Mouse (Mus musculus): ENCODE results near the gene Ubl7.
"Not testable (repeated sequence)": the region's sequence is repeated elsewhere in the genome, so short reads cannot be mapped to it uniquely, and the experiment has no call there.

Ubl7 gene

GRCm38 (mm10) chr9:57910254-57911160, at the start of gene Ubl7:
Gene Ubl7 (plus strand): TSS chr9:57910979.
- peak; percentile 94 to 96 for DNase-seq

- peak; percentile 27 to 39 for DNase-seq
Observed at GRCm38 (mm10) chr9:57861951-57862471, 48.8 kb upstream of the Ubl7 start.

- DNase-seq, result no peak
Observed at GRCm38 (mm10) chr9:57864336-57864735, 46.4 kb upstream of the Ubl7 start.

DNA sequence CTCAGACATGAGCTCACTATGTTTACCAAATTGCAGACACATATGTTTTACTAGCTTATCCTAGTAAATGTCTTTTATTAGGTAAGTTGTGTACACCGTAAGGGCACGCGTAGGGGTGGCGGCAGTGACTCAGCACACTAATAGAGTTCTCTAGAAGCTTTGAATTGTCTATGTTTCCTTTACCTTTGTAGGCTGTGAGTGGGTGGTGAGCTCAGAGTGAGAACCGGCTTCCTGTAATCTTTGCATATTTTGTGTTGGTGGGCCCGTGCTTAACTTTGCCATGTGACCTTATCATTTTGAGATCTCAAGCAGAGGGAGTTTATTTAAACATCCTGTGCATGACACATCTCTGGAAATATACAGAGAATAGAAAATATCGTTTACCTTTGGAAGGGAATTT, 44.2 kb upstream of the Ubl7 start:
- DNase-seq, result peak in 1 of 2 experiments; percentile 1

GRCm38 (mm10) chr9:57867236-57867635, 43.5 kb upstream of the Ubl7 start:
- DNase-seq, result no peak

DNA sequence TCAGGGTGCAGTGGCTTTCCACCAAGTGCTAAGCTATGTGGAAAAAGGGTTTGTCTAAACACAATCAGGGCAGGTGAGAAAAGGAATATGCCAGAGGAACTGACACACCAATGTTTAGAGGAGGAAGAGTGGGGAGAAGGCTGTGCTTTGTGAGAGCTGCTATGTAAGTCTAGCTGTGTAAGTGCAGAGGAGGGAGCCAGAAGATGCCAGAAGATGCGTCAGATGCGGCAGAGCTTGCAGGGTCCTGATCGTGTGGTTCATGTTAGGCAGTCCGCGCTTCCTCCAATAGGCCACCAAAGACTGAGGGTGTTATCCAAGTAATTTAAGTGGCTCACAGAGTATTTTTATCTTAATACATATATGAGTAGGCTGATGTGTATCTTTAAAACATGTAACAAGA, 42.9 kb upstream of the Ubl7 start:
- no peak for DNase-seq

GRCm38 (mm10) chr9:57868767-57869166, 42.0 kb upstream of the Ubl7 start:
- no peak for DNase-seq

DNA sequence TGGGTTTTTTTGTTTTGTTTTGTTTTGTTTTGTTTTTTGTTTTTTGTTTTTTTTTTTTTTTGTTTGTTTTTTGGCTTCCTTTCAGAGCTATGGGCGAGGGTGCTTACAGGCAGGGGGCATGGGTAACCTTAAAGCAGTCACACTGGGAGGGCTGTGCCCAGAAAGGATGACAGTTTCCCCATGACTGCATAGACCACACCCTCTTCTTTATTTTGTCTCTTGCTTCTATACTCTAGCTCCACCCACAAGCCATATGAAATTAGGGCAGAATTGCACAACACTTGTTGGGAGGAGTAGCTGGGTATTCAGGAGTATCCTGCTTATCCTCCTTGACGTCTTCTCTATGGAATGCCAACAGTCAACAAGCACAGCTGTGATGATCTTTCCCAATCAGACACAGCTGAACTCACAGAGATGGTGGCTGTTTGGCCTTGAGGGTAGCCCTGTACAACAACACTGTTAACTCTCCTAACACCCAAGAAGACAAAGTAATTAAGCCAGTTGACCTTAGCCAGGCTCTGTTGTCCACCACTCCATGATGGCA, 40.4 kb upstream of the Ubl7 start:
- DNase-seq, result no peak

GRCm38 (mm10) chr9:57874134-57874533, 36.6 kb upstream of the Ubl7 start:
- DNase-seq, result peak in 1 of 2 experiments; percentile 5

DNA sequence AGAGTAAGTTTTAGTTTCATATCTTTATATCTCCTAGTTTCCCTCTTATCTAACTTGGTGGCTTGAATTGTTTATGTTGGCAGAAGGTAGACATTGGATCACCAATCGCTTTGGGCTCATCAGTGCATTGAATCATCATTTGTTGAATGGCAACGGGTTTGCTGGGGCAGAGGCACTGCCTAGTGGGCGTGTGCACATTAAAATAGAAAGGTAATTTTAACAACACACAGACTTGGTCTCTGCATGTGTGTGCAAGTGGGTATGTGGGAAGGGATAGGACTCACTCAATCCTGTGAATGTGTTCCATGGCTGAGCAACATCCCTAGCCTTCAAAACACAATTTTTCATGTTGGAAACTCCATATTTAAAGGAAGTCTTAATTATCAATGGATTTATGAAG, 35.8 kb upstream of the Ubl7 start:
- no peak for DNase-seq

GRCm38 (mm10) chr9:57879213-57879612, 31.6 kb upstream of the Ubl7 start:
- DNase-seq, result no peak

- no peak for DNase-seq
Observed at GRCm38 (mm10) chr9:57880278-57880677, 30.5 kb upstream of the Ubl7 start.

- not testable (repeated sequence) for DNase-seq
Observed at GRCm38 (mm10) chr9:57881781-57882180, 29.0 kb upstream of the Ubl7 start.

DNA sequence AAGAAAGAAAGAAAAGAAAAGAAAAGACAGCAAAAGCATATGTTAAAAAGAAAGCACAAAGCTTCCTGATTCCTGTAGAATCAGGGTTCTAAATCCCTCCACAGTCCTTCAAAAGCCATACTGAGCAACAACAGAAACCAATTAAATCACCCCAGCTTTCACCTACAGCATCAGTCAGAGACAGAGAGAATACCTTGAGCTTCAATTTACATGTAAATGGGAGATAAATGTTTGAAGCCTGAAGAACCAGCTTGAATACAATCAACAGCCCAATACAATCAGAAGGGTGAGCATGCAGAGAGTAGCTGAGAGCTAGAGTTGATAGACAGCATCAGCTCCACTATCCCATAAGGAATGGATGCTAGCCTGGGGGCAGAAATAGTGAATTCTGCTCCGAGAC, 27.4 kb upstream of the Ubl7 start:
- no peak for DNase-seq

GRCm38 (mm10) chr9:57888119-57888518, 22.7 kb upstream of the Ubl7 start:
- DNase-seq, result peak in 1 of 2 experiments; percentile 11

DNA sequence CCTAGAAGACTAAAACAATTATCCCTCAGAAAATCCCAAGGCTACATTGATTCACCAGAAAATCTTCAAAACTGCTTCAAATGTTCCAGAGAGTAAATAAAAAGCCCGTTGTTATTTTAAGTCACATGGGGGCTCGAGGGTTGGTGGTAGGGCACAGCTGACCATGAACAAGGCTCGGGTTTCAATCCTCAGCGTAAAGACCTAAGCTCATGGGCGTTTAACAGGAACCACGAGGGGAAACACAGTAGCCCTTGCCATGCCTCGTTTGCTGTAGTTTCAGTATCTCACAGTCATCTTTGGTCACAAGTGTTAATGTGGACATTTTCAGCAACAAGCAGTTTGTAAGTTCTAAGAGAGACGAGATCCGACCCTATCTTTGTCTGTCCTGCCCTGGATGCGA, 10.3 kb upstream of the Ubl7 start:
- no peak for DNase-seq

DNA sequence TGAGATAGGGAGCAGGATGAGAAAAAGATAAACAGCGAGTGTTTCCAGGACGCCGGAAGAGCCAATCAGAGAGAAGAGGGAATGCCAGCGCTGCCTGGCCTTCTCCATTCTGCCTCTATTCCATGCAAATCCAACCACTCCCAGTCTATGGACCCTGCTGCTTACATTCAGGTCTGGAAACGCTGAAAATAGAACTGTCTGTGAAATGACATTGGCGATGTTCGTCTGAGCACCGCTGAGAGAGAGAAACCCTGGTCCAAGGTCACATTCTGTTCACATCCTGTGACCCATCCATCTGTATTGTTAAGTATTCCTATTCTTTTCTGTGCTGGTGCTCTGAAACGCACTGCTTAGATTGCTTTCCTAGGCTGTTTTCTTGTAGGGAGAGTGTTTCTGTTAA, 9.6 kb upstream of the Ubl7 start:
- no peak for DNase-seq

GRCm38 (mm10) chr9:57901601-57902000, 9.2 kb upstream of the Ubl7 start:
- DNase-seq, result no peak

DNA sequence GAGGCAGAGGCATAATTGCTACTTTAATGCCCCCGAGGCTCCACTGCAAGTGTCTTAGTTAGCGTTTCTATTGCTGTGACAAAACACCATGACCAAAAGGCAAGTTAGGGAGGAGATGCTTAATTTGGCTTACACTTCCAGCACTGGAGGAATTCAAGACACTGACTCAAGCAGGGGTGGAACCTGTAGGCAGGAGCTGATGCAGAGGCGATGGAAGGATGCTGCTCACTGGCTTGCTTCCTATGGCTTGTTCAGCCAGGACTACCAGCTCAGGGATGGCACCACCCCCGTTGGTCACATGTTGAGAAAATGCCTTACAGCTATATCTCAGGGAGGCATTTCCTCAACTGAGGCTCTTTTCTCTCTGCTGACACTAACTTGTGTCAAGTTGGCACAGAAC, 8.6 kb upstream of the Ubl7 start:
- no peak for DNase-seq

DNA sequence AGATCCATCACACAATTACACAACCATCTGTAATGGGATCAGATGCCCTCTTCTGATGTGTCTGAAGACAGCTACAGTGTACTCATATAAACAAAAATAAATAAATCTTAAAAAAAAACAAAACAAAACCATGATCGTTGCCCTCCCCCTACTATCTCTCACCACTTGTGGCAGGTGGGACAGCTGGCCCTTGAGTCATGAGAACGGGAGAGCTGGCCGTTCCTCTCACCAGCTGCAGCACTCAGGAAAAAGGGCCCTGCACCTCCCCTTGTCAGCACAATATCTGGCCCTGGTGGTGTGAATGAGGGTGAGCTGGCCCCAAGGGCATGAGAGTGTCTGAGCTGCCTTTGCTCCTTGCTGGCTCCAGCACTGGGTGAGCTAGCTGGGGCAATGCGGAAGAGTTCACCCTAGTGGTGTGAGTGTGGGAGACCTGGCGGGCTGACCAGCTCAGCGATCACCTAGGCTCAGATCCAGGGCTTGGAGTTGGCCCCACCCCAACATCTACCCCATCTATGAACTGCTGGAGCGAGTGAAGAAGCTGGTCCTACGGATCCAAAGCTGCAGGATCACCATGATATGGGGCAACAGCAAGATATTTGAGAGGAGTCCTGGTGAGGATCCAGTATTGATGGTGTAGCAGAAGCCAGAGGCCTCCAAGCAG, 7.1 kb upstream of the Ubl7 start:
- DNase-seq, result no peak

DNA sequence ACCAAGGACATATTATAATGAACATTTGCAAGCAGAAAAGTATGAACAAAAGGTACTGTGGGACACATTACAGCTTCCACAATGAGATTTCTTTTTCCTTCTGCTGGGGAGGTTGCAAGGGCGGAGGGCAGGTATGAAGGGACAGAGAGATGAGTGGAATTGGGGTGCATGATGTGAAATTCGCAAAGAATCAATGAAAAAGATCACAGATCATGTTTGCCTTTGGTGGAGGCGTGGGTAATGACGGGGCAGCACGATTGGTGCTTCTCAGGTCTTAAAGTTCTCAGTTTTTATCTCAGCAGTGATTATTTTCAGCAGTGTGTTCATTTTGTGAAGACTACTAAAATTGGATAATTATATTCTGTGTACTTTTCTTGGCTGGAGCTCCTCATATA, 6.5 kb upstream of the Ubl7 start:
- DNase-seq, result no peak

DNA sequence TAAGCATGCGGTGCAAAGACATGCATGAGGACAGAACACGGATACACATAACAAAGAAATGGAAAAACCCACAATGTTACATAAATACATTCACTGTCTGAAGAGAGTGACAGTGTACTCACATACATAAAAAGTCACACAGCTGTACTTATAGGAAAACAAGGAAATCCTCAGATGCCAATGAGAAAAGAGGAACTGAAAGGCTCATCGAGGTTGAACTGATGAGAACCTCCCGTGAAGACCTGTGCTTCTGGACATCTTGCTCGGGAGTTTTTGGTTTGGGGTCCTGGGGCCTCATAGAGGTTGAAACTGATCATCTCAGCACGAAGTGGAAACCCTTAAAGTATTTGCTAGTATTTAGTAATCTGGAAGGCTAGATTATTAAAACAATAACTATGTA, 3.6 kb upstream of the Ubl7 start:
- no peak for DNase-seq

DNA sequence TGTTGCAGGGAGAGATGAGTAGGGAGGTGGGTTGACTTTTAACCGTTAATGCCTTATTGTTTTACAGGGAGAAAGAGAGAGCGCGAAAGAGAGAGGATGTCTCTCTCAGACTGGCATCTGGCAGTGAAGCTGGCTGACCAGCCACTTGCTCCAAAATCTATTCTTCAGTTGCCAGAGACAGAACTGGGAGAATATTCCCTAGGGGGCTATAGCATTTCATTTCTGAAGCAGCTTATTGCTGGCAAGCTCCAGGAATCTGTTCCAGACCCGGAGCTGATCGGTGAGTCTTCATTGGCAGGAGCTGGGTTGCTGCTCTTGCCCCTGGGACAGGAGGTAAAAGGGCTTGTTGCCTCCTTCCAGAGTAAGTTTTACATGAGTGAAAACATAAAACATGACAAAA, 1.8 kb downstream of the Ubl7 start:
- no peak for DNase-seq

Measured in lung, adult 18-20 months (tissue).